Mouse (Mus musculus) stomach, postnatal 0 days (tissue): ENCODE data around the gene Agps.
A peak's percentile ranks its signal among the peaks of the same experiment; 100 is the strongest.

Source experiments
- CTCF ChIP-seq: IDR thresholded peaks from 2 replicates; pipeline ENCODE4 v1.5.1; 2016; ENCODE audit warnings: antibody characterized with exemption, low read depth, mild to moderate bottlenecking, moderate library complexity
- EP300 ChIP-seq: optimal IDR thresholded peaks from 2 replicates; pipeline ENCODE3; 2016; ENCODE audit warnings: antibody characterized with exemption

GRCm38 (mm10) chr2:75791561-75792308 lies 40.2 kb upstream of the Agps start:
- TF ChIP-seq CTCF (peak; percentile 52), EP300 (no peak)
